Mouse (Mus musculus): ENCODE results near the gene Cnot9. TPM values are rescaled to one million over a fixed set of nuclear protein-coding genes. Genes with fewer than 3 reads are reported as not detected.

Cnot9 gene
- polyA plus RNA-seq, 1 experiment from 2014 or later: 51.1 TPM

DNA sequence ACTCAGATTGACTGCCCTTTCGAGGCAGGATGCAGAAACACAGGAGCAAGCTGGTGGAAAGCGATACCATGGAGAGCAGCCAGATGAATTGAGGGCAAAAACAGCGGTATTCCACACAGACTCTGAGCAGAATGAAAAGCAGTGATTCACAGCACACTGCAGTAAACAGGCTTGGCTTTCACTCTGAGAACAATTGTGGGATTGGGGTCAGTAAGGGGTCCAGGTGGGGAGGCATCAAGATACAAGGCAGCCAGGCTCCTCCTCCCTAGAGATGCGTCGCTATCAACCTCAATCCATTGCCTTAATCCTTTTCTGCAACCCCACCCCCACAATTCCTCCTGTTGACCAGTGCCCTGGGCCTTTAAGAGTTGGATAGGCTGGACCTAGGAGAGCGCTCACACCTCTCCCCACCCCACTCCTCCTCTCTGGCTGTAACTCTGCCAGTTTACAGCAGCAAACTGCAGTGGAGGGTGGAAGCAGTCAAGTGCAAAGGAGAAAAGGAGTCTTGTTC lies 36.6 kb downstream of the Cnot9 start, which contains the start of gene Plcd4:
Gene Plcd4 (plus strand): TSS at position 438 of the 511 bp plus-strand sequence.
- H3K36me3 ChIP-seq: no peaks in the 10 kb centered on the region
- peak within 1 kb of the TSS; percentile 22 for H3K4me3 ChIP-seq
- H3K9me3 ChIP-seq: no peaks in the 10 kb centered on the region
- peak within 1 kb of the TSS; percentile 61 for H3K27ac ChIP-seq (replicated peaks)
- H3K9ac ChIP-seq: 0 out of 2 replicates have a peak within 1 kb of the TSS, but pooled peaks have one; percentile 0
- H3K27me3 ChIP-seq: no peaks in the 10 kb centered on the region
- 7% methylated on average over 6 of the region's 6 CpGs for WGBS
- peak within 1 kb of the TSS; percentile 49 for H3K4me2 ChIP-seq
- ATAC-seq (ENCODE audit: low FRiP score, low read depth): peak; percentile 88
- H3K4me1 ChIP-seq (replicated peaks): peaks cover 11% of the 10 kb centered on the region

DNA sequence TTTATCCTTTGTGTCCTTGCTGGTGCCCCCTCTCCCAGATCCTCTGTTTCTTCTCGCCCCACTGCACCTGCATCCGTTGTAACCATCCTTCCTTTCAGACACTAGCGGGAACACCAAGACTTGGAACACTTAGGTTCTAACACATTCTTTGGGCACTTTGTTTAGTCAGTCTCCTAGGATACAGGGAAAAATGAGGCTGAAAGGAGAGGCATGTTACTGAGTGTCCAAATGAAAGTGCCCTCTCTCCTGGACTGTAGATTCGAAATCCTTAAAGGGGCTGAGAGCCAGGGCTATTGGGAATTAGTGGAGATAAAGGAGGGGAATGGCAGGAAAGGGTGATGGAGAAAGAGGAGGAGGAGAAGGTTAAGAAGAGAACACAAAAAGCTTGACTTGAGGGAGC lies 38.3 kb downstream of the Cnot9 start, which contains the start of gene Usp37:
Gene Usp37 (minus strand): TSS at position 101 of the 400 bp plus-strand sequence.
- 28% methylated on average over 4 of the region's 4 CpGs for WGBS
- H3K36me3 ChIP-seq: no peaks in the 10 kb centered on the region
- peak within 1 kb of the TSS; percentile 61; the same call in 1 of the 2 replicates for H3K27ac ChIP-seq (replicated peaks)
- H3K4me1 ChIP-seq (replicated peaks): peaks cover 11% of the 10 kb centered on the region
- no peaks in the 10 kb centered on the region for H3K9me3 ChIP-seq
- H3K4me2 ChIP-seq: peak within 1 kb of the TSS; percentile 49
- H3K27me3 ChIP-seq: no peaks in the 10 kb centered on the region
- peak within 1 kb of the TSS; percentile 22; the same call in 1 of the 2 replicates for H3K4me3 ChIP-seq
- ATAC-seq (ENCODE audit: low FRiP score, low read depth): no peak
- no peak within 1 kb of the TSS for H3K9ac ChIP-seq

DNA sequence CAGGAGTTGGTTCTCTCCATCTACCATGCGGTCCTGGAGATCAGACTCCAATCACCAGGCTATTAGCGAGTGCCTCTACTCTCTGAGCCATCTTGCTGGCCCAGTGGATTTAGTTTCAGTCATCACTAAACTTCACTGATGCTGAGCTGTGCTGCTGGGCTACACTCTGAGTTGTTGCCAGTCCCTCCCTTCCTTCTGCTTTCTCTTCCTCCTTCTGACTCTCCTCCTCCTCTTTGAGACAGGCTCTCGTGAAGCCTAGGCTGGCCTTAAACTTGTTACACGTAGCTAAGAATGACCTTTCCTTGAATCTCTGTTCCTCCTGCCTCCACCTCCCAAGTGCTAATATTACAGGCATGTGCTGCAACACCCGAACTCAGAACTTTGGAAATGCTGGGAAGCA lies 53.2 kb downstream of the Cnot9 start:
- H3K9ac ChIP-seq: no peak overlapping the region
- H3K4me3 ChIP-seq: no peak overlapping the region
- peaks cover 10% of the 10 kb centered on the region for H3K36me3 ChIP-seq
- H3K4me1 ChIP-seq (replicated peaks): no peaks in the 10 kb centered on the region
- no peak overlapping the region for H3K27ac ChIP-seq (replicated peaks)
- H3K4me2 ChIP-seq: no peak overlapping the region
- no peaks in the 10 kb centered on the region for H3K9me3 ChIP-seq
- 90% methylated on average over 5 of the region's 5 CpGs for WGBS
- no peak for ATAC-seq (ENCODE audit: low FRiP score, low read depth)
- H3K27me3 ChIP-seq: no peaks in the 10 kb centered on the region

DNA sequence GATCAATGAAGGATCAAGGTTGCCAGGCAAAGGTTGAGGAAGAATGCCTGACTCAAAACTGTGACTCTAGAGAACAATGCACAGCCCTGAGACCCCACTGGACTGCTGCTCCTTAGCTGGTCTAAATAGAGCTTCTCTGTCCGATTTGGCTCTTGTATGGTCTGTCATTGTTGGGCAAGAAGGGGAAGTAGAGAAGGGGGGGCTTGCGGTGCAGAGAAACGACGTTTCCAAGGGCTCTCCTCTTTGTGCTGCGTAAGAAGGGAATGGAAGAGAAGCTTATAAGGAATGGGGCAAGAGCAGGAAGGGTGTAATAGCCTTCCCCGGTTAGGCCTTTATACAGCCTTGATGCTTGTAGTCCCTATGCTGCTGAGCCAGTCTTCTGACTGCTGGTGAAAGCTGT lies 60.0 kb downstream of the Cnot9 start:
- H3K27ac ChIP-seq (replicated peaks): no peak overlapping the region
- no peak overlapping the region for H3K4me3 ChIP-seq
- H3K9ac ChIP-seq: no peak overlapping the region
- H3K4me2 ChIP-seq: no peak overlapping the region
- no peak for ATAC-seq (ENCODE audit: low FRiP score, low read depth)
- H3K27me3 ChIP-seq: no peaks in the 10 kb centered on the region
- H3K4me1 ChIP-seq (replicated peaks): no peaks in the 10 kb centered on the region
- 66% methylated on average over 6 of the region's 6 CpGs for WGBS
- peaks cover 71% of the 10 kb centered on the region for H3K36me3 ChIP-seq
- H3K9me3 ChIP-seq: no peaks in the 10 kb centered on the region

DNA sequence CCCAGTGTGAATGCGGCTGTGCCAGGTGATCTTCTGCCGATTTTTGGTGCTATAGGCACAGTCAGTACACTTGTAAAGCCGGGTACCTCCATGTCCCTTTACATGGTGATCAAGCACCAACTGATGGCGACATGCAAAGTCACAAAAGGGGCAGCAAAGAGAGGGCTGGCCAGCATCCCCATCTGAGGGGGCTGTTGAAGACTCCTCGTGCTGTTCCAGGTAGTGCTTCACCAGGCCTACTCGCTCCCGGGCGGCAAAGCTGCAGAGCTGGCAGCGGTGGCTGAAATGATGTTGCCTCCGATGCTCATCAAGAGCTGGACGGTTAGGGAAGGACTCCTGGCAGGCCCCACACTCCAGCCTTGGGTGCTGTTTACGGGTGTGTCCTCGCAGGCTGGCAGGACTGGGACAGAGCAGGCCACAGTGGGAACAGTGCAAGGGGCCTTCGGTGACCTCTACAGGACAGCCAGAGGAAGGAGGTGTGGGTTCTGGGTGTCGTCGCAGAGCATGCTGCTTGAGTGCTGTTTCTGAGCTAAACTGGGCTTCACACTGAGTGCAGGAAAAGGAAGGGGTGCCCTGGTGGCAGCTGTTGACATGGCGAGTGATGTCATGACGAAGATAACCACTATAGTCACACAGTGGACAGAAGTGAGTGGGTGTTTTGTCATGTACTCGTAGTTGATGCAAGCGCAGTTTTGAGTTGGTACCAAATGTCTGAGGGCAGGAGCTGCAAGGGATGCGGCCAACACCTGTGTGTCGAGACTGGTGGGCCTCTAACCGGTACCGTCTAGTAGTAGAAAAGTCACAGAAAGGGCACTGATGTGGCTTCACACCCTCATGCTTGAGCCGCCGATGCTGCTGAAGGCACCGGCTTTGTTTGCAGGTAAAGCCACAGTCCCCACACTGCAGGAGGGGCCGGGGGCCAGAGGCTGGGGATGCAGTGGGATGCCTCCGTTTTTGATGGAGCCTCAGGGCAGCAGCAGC lies 64.2 kb downstream of the Cnot9 start:
- no peak for ATAC-seq (ENCODE audit: low FRiP score, low read depth)
- H3K9ac ChIP-seq: no peak overlapping the region
- no peaks in the 10 kb centered on the region for H3K9me3 ChIP-seq
- H3K27ac ChIP-seq (replicated peaks): no peak overlapping the region
- no peaks in the 10 kb centered on the region for H3K27me3 ChIP-seq
- WGBS: 94% methylated on average over 29 of the region's 29 CpGs
- H3K4me1 ChIP-seq (replicated peaks): no peaks in the 10 kb centered on the region
- no peak overlapping the region for H3K4me2 ChIP-seq
- H3K4me3 ChIP-seq: no peak overlapping the region
- peaks cover 83% of the 10 kb centered on the region for H3K36me3 ChIP-seq

Other genes with a start within 250 kb of the Cnot9 start
- gene Gpbar1, start 227.5 kb upstream of the Cnot9 start, polyA plus RNA-seq (2015; fragmentation: Nextera tagmentation; extraction: Ambion mirVana): not detected in 2 replicates
- 212 and 217 TPM in 2 replicates for gene Aamp, start 221.3 kb upstream of the Cnot9 start, polyA plus RNA-seq (2015; fragmentation: Nextera tagmentation; extraction: Ambion mirVana)
- gene Pnkd, start 221.1 kb upstream of the Cnot9 start, polyA plus RNA-seq (2015; fragmentation: Nextera tagmentation; extraction: Ambion mirVana): 137 and 144 TPM in 2 replicates
- 11.1 and 11.5 TPM in 2 replicates for gene Tmbim1, start 200.4 kb upstream of the Cnot9 start, polyA plus RNA-seq (2015; fragmentation: Nextera tagmentation; extraction: Ambion mirVana)
- gene Catip, start 143.9 kb upstream of the Cnot9 start, polyA plus RNA-seq (2015; fragmentation: Nextera tagmentation; extraction: Ambion mirVana): 1.1 and 2.4 TPM in 2 replicates
- 2.9 and 3.4 TPM in 2 replicates for gene Slc11a1, start 130.9 kb upstream of the Cnot9 start, polyA plus RNA-seq (2015; fragmentation: Nextera tagmentation; extraction: Ambion mirVana)
- 19.3 and 19.5 TPM in 2 replicates for gene Ctdsp1, start 114.5 kb upstream of the Cnot9 start, polyA plus RNA-seq (2015; fragmentation: Nextera tagmentation; extraction: Ambion mirVana)
- 0.12 and 0.24 TPM in 2 replicates for gene Vil1, start 96.7 kb upstream of the Cnot9 start, polyA plus RNA-seq (2015; fragmentation: Nextera tagmentation; extraction: Ambion mirVana)
- gene Plcd4, start 36.8 kb downstream of the Cnot9 start, polyA plus RNA-seq (2015; fragmentation: Nextera tagmentation; extraction: Ambion mirVana): 5.6 and 6.1 TPM in 2 replicates
- gene Usp37, start 38.2 kb downstream of the Cnot9 start, polyA plus RNA-seq (2015; fragmentation: Nextera tagmentation; extraction: Ambion mirVana): 23.9 and 25.1 TPM in 2 replicates
- gene Zfp142, start 82.2 kb downstream of the Cnot9 start, polyA plus RNA-seq (2015; fragmentation: Nextera tagmentation; extraction: Ambion mirVana): 8.1 and 8.3 TPM in 2 replicates
- 20.0 and 21.5 TPM in 2 replicates for gene Bcs1l, start 82.2 kb downstream of the Cnot9 start, polyA plus RNA-seq (2015; fragmentation: Nextera tagmentation; extraction: Ambion mirVana)
- 40.2 and 41.7 TPM in 2 replicates for gene Rnf25, start 95.3 kb downstream of the Cnot9 start, polyA plus RNA-seq (2015; fragmentation: Nextera tagmentation; extraction: Ambion mirVana)
- 18.6 and 19.8 TPM in 2 replicates for gene Stk36, start 95.4 kb downstream of the Cnot9 start, polyA plus RNA-seq (2015; fragmentation: Nextera tagmentation; extraction: Ambion mirVana)
- 8.8 and 9.5 TPM in 2 replicates for gene Ttll4, start 155.7 kb downstream of the Cnot9 start, polyA plus RNA-seq (2015; fragmentation: Nextera tagmentation; extraction: Ambion mirVana)
- 3.3 TPM in 2 replicates for gene Cyp27a1, start 207.5 kb downstream of the Cnot9 start, polyA plus RNA-seq (2015; fragmentation: Nextera tagmentation; extraction: Ambion mirVana)
- not detected in 2 replicates for gene Prkag3, start 243.2 kb downstream of the Cnot9 start, polyA plus RNA-seq (2015; fragmentation: Nextera tagmentation; extraction: Ambion mirVana)

All from hindbrain, embryonic 15.5 days (tissue).